Mouse (Mus musculus): ENCODE results near the gene Gm21783. TPM values are rescaled to one million over a fixed set of nuclear protein-coding genes. Genes with fewer than 3 reads are reported as not detected.
"Not testable (repeated sequence)": the region's sequence is repeated elsewhere in the genome, so short reads cannot be mapped to it uniquely, and the experiment has no call there.

Gm21783 gene
- not detected in 2 replicates for polyA plus RNA-seq (2015; fragmentation: Nextera tagmentation; extraction: Ambion mirVana)

DNA sequence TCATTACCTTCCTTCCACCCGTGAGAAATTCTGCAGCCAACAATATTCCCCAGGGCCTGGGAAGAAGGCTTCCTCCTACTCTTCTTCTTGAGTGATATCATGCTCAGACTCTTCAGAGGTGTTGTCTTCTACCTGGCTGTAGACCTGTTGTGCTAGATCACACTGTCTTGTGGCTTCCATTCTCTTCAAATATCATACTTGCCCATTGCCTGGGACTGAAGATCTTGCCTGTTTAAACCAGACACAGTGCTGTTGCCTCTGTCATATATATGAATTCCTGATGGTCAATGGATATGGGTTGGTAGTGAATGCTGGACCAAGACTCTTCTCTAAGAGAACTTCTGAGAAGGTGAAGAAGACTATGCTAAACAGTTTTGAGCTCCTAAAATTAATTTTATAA, at the start of gene Gm21783:
Gm21783 (minus strand) TSS at position 101 of the 400 bp plus-strand sequence.
- H3K27me3 ChIP-seq (replicated peaks; ENCODE audit: control insufficient read depth, insufficient read depth, low read length); H3K9ac ChIP-seq (replicated peaks; ENCODE audit: low read depth, low read length); H3K9me3 ChIP-seq (ENCODE audit: control insufficient read depth, low read length); H3K27ac ChIP-seq (ENCODE audit: low read length); H3K4me2 ChIP-seq (ENCODE audit: low read length); H3K36me3 ChIP-seq (ENCODE audit: control insufficient read depth, insufficient read depth); ATAC-seq; H3K4me1 ChIP-seq (replicated peaks; ENCODE audit: control insufficient read depth, insufficient read depth, low read length); H3K4me3 ChIP-seq (replicated peaks; ENCODE audit: low read length): not testable (repeated sequence)
- no CpG with 5 or more reads among the region's 1 CpGs for WGBS

All from forebrain, embryonic 16.5 days (tissue).